Mouse (Mus musculus) myocyte (in vitro differentiated cells): Measurements from ENCODE around the gene Cstb. TPM values are rescaled to one million over a fixed set of nuclear protein-coding genes. Genes with fewer than 3 reads are reported as not detected.

Experiments
- H3K27me3 ChIP-seq: one replicate; pipeline ENCODE4 v1.6.1; 2011; ENCODE audit not compliant: control insufficient read depth, insufficient read depth, insufficient read length
- H3K36me3 ChIP-seq: one replicate; pipeline ENCODE4 v1.6.1; 2011; ENCODE audit not compliant: control insufficient read depth, insufficient read depth
- H3K4me2 ChIP-seq: one replicate; pipeline ENCODE4 v1.6.1; 2011; ENCODE audit warnings: low read depth, control low read depth
- H3K4me3 ChIP-seq: one replicate; pipeline ENCODE4 v1.5.1; 2011; ENCODE audit warnings: mild to moderate bottlenecking, control low read depth, moderate library complexity
- H3K79me2 ChIP-seq: one replicate; pipeline ENCODE4 v1.6.1; 2011; ENCODE audit not compliant: control insufficient read depth, insufficient read depth
- H3ac ChIP-seq: one replicate; pipeline ENCODE4 v1.6.1; 2011; ENCODE audit not compliant: control insufficient read depth, insufficient read length
- CEBPB ChIP-seq: IDR thresholded peaks from 2 replicates; pipeline ENCODE4 v1.6.1; 2011; ENCODE audit warnings: mild to moderate bottlenecking, moderate library complexity; ENCODE audit not compliant: poor library complexity, insufficient read depth, severe bottlenecking
- E2F4 ChIP-seq: IDR thresholded peaks from one replicate; pipeline ENCODE4 v1.6.1; 2011; ENCODE audit warnings: mild to moderate bottlenecking, control low read depth, moderate library complexity; ENCODE audit not compliant: insufficient read depth
- MAX ChIP-seq: IDR thresholded peaks from one replicate; pipeline ENCODE4 v1.6.1; 2011; ENCODE audit warnings: low read depth, mild to moderate bottlenecking, control low read depth
- MYOD1 ChIP-seq, 3 experiments: IDR thresholded peaks; one replicate each; pipeline ENCODE4 v1.6.1; 2011; ENCODE audit warnings: control low read depth in 2 of 3, low read depth in 2 of 3, mild to moderate bottlenecking in 2 of 3, moderate library complexity in 1 of 3; ENCODE audit not compliant: insufficient read length in 2 of 3, control insufficient read depth in 1 of 3
- MYOG ChIP-seq, 3 experiments: IDR thresholded peaks; one replicate each; pipeline ENCODE4 v1.6.1; 2011; ENCODE audit warnings: control low read depth in 2 of 3, low read depth in 2 of 3, mild to moderate bottlenecking in 2 of 3; ENCODE audit not compliant: insufficient read length in 2 of 3, control insufficient read depth in 1 of 3, insufficient read depth in 1 of 3
- POLR2A ChIP-seq: IDR thresholded peaks from one replicate; pipeline ENCODE4 v1.6.1; 2011; ENCODE audit warnings: low read depth, mild to moderate bottlenecking, control low read depth, moderate library complexity; ENCODE audit not compliant: insufficient read length
- POLR2AphosphoS2 ChIP-seq: IDR thresholded peaks from one replicate; pipeline ENCODE4 v1.6.1; 2011; ENCODE audit warnings: low read depth, control low read depth; ENCODE audit not compliant: insufficient read length
- REST ChIP-seq: IDR thresholded peaks from one replicate; pipeline ENCODE4 v1.6.1; 2011; ENCODE audit warnings: mild to moderate bottlenecking, control low read depth, moderate library complexity; ENCODE audit not compliant: insufficient read depth, insufficient read length
- SRF ChIP-seq: IDR thresholded peaks from one replicate; pipeline ENCODE4 v1.6.1; 2011; ENCODE audit warnings: low read depth; ENCODE audit not compliant: control insufficient read depth, insufficient read length
- TCF12 ChIP-seq: IDR thresholded peaks from one replicate; pipeline ENCODE4 v1.6.1; 2011; ENCODE audit warnings: mild to moderate bottlenecking, control low read depth; ENCODE audit not compliant: poor library complexity, insufficient read depth, severe bottlenecking
- TCF3 ChIP-seq: IDR thresholded peaks from one replicate; pipeline ENCODE4 v1.6.1; 2011; ENCODE audit warnings: low read depth, control low read depth; ENCODE audit not compliant: insufficient read length
- USF1 ChIP-seq: IDR thresholded peaks from one replicate; pipeline ENCODE4 v1.6.1; 2011; ENCODE audit warnings: low read depth, mild to moderate bottlenecking, control low read depth, moderate library complexity
- polyA plus RNA-seq: library from polyadenylated mRNA; unstranded; fragments of >200 nt; fragmentation: generic; extraction: Trizol; gene quantifications from one replicate; pipeline ENCODE4 v1.2.1, GENCODE M21; 2012; ENCODE audit warnings: missing spikeins

The Cstb gene
- polyA plus RNA-seq, 1 experiment, result 197 TPM

GRCm38 (mm10) chr10:78442292-78442691, 16.8 kb downstream of the Cstb start:
- no peaks in the 10 kb centered on the region for H3K36me3 ChIP-seq
- TF ChIP-seq TCF3, result no peak
- no peak for TF ChIP-seq POLR2AphosphoS2
- no peak for TF ChIP-seq MYOD1 (IDR thresholded peaks at IDR 0.05; ENCODE audit: control insufficient read depth in 1 of 3, insufficient read length in 2 of 3, low read depth in 2 of 3)
- no peak for TF ChIP-seq TCF12
- TF ChIP-seq E2F4, result no peak
- TF ChIP-seq USF1, result no peak
- no peak for TF ChIP-seq SRF
- no peak for TF ChIP-seq REST
- TF ChIP-seq CEBPB, result no peak
- TF ChIP-seq MYOG (IDR thresholded peaks at IDR 0.05; ENCODE audit: control insufficient read depth in 1 of 3, insufficient read depth in 1 of 3, insufficient read length in 2 of 3, low read depth in 2 of 3), result no peak
- no peak for TF ChIP-seq POLR2A
- TF ChIP-seq MAX, result no peak
- H3K79me2 ChIP-seq, result no peaks in the 10 kb centered on the region

GRCm38 (mm10) chr10:78446195-78446594, 20.7 kb downstream of the Cstb start:
- Histone ChIP-seq H3K4me3 (no peak overlapping the region), H3K36me3 (no peaks in the 10 kb centered on the region), H3K4me2 (no peak overlapping the region), H3ac (no peak overlapping the region), H3K27me3 (no peaks in the 10 kb centered on the region), H3K79me2 (no peaks in the 10 kb centered on the region)
- TF ChIP-seq POLR2AphosphoS2, result no peak
- TF ChIP-seq TCF12, result no peak
- no peak for TF ChIP-seq MAX
- TF ChIP-seq USF1, result no peak
- no peak for TF ChIP-seq POLR2A
- no peak for TF ChIP-seq TCF3
- TF ChIP-seq MYOD1 (IDR thresholded peaks at IDR 0.05; ENCODE audit: control insufficient read depth in 1 of 3, insufficient read length in 2 of 3, low read depth in 2 of 3), result no peak
- no peak for TF ChIP-seq MYOG (IDR thresholded peaks at IDR 0.05; ENCODE audit: control insufficient read depth in 1 of 3, insufficient read depth in 1 of 3, insufficient read length in 2 of 3, low read depth in 2 of 3)
- TF ChIP-seq E2F4, result no peak
- TF ChIP-seq SRF, result no peak
- no peak for TF ChIP-seq REST
- no peak for TF ChIP-seq CEBPB

More at GRCm38 (mm10) chr10:78442292-78442691, 16.8 kb downstream of the Cstb start:
- Histone ChIP-seq H3ac (no peak overlapping the region), H3K4me2 (no peak overlapping the region), H3K4me3 (no peak overlapping the region), H3K27me3 (no peaks in the 10 kb centered on the region)

GRCm38 (mm10) chr10:78447396-78447795, 21.9 kb downstream of the Cstb start:
- TF ChIP-seq POLR2AphosphoS2 (no peak), TCF3 (no peak), MYOG (IDR thresholded peaks at IDR 0.05; ENCODE audit: control insufficient read depth in 1 of 3, insufficient read depth in 1 of 3, insufficient read length in 2 of 3, low read depth in 2 of 3) (no peak), CEBPB (no peak), SRF (no peak)
- no peak overlapping the region for H3ac ChIP-seq
- no peak overlapping the region for H3K4me2 ChIP-seq
- no peak overlapping the region for H3K4me3 ChIP-seq
- H3K79me2 ChIP-seq, result no peaks in the 10 kb centered on the region
- no peaks in the 10 kb centered on the region for H3K36me3 ChIP-seq
- no peaks in the 10 kb centered on the region for H3K27me3 ChIP-seq

- TF ChIP-seq MYOD1 (IDR thresholded peaks at IDR 0.05; ENCODE audit: control insufficient read depth in 1 of 3, insufficient read length in 2 of 3, low read depth in 2 of 3), result no peak
- TF ChIP-seq REST, result no peak
- no peak for TF ChIP-seq MYOG (IDR thresholded peaks at IDR 0.05; ENCODE audit: control insufficient read depth in 1 of 3, insufficient read depth in 1 of 3, insufficient read length in 2 of 3, low read depth in 2 of 3)
- no peak for TF ChIP-seq E2F4
- TF ChIP-seq POLR2A, result no peak
- TF ChIP-seq POLR2AphosphoS2, result no peak
- TF ChIP-seq TCF12, result no peak
- no peak for TF ChIP-seq MAX
- no peak for TF ChIP-seq USF1
- TF ChIP-seq CEBPB, result no peak
- TF ChIP-seq TCF3, result no peak
- TF ChIP-seq SRF, result no peak
- no peak overlapping the region for H3ac ChIP-seq
- H3K36me3 ChIP-seq, result no peaks in the 10 kb centered on the region
- H3K79me2 ChIP-seq, result no peaks in the 10 kb centered on the region
- no peak overlapping the region for H3K4me2 ChIP-seq
- no peak overlapping the region for H3K4me3 ChIP-seq
- H3K27me3 ChIP-seq, result no peaks in the 10 kb centered on the region
Measured at GRCm38 (mm10) chr10:78450761-78451160, 25.3 kb downstream of the Cstb start.
